Mouse (Mus musculus): ENCODE measurements around the gene Tia1. TPM values are rescaled to one million over a fixed set of nuclear protein-coding genes. Genes with fewer than 3 reads are reported as not detected.

Gene Tia1
- polyA plus RNA-seq, 1 experiment from 2014 or later = 110 TPM

GRCm38 (mm10) chr6:86404996-86405395 lies 977 bp downstream of the Tia1 start:
- whole genome bisulfite sequencing = under 1% methylated on average over 11 of the region's 11 CpGs
- no peak for ATAC-seq

GRCm38 (mm10) chr6:86406306-86406705 lies 2.3 kb downstream of the Tia1 start:
- peaks cover 5% of the 10 kb centered on the region for H3K4me1 ChIP-seq (ENCODE audit: control insufficient read depth, insufficient read depth, low read length)
- H3K9me3 ChIP-seq (ENCODE audit: control insufficient read depth, low read length) = no peaks in the 10 kb centered on the region
- no peak overlapping the region for H3K27ac ChIP-seq (ENCODE audit: low read length)
- no peak overlapping the region for H3K4me2 ChIP-seq (ENCODE audit: low read depth, low read length)
- H3K4me3 ChIP-seq (ENCODE audit: low read length) = no peak overlapping the region
- H3K36me3 ChIP-seq (ENCODE audit: control insufficient read depth, insufficient read depth, low read length) = no peaks in the 10 kb centered on the region; the same call in 1 of the 2 replicates
- H3K27me3 ChIP-seq (replicated peaks; ENCODE audit: control insufficient read depth, insufficient read depth, low read length) = no peaks in the 10 kb centered on the region
- no peak overlapping the region for H3K9ac ChIP-seq (ENCODE audit: low read depth, low read length)
- ATAC-seq = no peak

More at GRCm38 (mm10) chr6:86404996-86405395, 977 bp downstream of the Tia1 start:
- Histone ChIP-seq H3K27me3 (replicated peaks; ENCODE audit: control insufficient read depth, insufficient read depth, low read length) (no peaks in the 10 kb centered on the region), H3K4me3 (ENCODE audit: low read length) (peak overlapping the region; percentile 85), H3K36me3 (ENCODE audit: control insufficient read depth, insufficient read depth, low read length) (no peaks in the 10 kb centered on the region; the same call in 1 of the 2 replicates), H3K9ac (ENCODE audit: low read depth, low read length) (peak overlapping the region; percentile 99), H3K27ac (ENCODE audit: low read length) (peak overlapping the region; percentile 100), H3K9me3 (ENCODE audit: control insufficient read depth, low read length) (no peaks in the 10 kb centered on the region), H3K4me2 (ENCODE audit: low read depth, low read length) (peak overlapping the region; percentile 52), H3K4me1 (ENCODE audit: control insufficient read depth, insufficient read depth, low read length) (peaks cover 5% of the 10 kb centered on the region)

- H3K36me3 ChIP-seq (ENCODE audit: control insufficient read depth, insufficient read depth, low read length) = peaks cover 11% of the 10 kb centered on the region
- H3K27ac ChIP-seq (ENCODE audit: low read length) = no peak overlapping the region
- H3K27me3 ChIP-seq (replicated peaks; ENCODE audit: control insufficient read depth, insufficient read depth, low read length) = no peaks in the 10 kb centered on the region
- 92% methylated on average over 6 of the region's 6 CpGs for WGBS
- no peak overlapping the region for H3K9ac ChIP-seq (ENCODE audit: low read depth, low read length)
- no peak overlapping the region for H3K4me2 ChIP-seq (ENCODE audit: low read depth, low read length)
- H3K4me3 ChIP-seq (ENCODE audit: low read length) = no peak overlapping the region
- ATAC-seq = no peak
- no peaks in the 10 kb centered on the region for H3K4me1 ChIP-seq (ENCODE audit: control insufficient read depth, insufficient read depth, low read length)
- no peaks in the 10 kb centered on the region for H3K9me3 ChIP-seq (ENCODE audit: control insufficient read depth, low read length)
These were observed 14.7 kb downstream of the Tia1 start for GRCm38 (mm10) chr6:86418711-86419110.

GRCm38 (mm10) chr6:86419239-86419638 lies 15.2 kb downstream of the Tia1 start:
- H3K9ac ChIP-seq (ENCODE audit: low read depth, low read length) = no peak overlapping the region
- H3K36me3 ChIP-seq (ENCODE audit: control insufficient read depth, insufficient read depth, low read length) = peaks cover 11% of the 10 kb centered on the region
- H3K4me3 ChIP-seq (ENCODE audit: low read length) = no peak overlapping the region
- no peaks in the 10 kb centered on the region for H3K27me3 ChIP-seq (replicated peaks; ENCODE audit: control insufficient read depth, insufficient read depth, low read length)
- H3K27ac ChIP-seq (ENCODE audit: low read length) = no peak overlapping the region
- no peak for ATAC-seq
- H3K9me3 ChIP-seq (ENCODE audit: control insufficient read depth, low read length) = no peaks in the 10 kb centered on the region
- no peak overlapping the region for H3K4me2 ChIP-seq (ENCODE audit: low read depth, low read length)
- no peaks in the 10 kb centered on the region for H3K4me1 ChIP-seq (ENCODE audit: control insufficient read depth, insufficient read depth, low read length)
- 88% methylated on average over 3 of the region's 3 CpGs for WGBS

GRCm38 (mm10) chr6:86420491-86420890 lies 16.5 kb downstream of the Tia1 start:
- 75% methylated on average over 6 of the region's 6 CpGs for WGBS
- ATAC-seq = no peak
- H3K27ac ChIP-seq (ENCODE audit: low read length) = no peak overlapping the region
- no peak overlapping the region for H3K4me2 ChIP-seq (ENCODE audit: low read depth, low read length)
- no peaks in the 10 kb centered on the region for H3K27me3 ChIP-seq (replicated peaks; ENCODE audit: control insufficient read depth, insufficient read depth, low read length)
- no peaks in the 10 kb centered on the region for H3K9me3 ChIP-seq (ENCODE audit: control insufficient read depth, low read length)
- H3K4me3 ChIP-seq (ENCODE audit: low read length) = no peak overlapping the region
- no peaks in the 10 kb centered on the region for H3K4me1 ChIP-seq (ENCODE audit: control insufficient read depth, insufficient read depth, low read length)
- H3K36me3 ChIP-seq (ENCODE audit: control insufficient read depth, insufficient read depth, low read length) = peaks cover 13% of the 10 kb centered on the region
- no peak overlapping the region for H3K9ac ChIP-seq (ENCODE audit: low read depth, low read length)

GRCm38 (mm10) chr6:86426358-86426757 lies 22.3 kb downstream of the Tia1 start, which contains the start of gene Gm44790:
TSS of gene Gm44790 (plus strand) at chr6:86426658.
- Histone ChIP-seq H3K27ac (ENCODE audit: low read length) (no peak within 1 kb of the TSS), H3K9ac (ENCODE audit: low read depth, low read length) (no peak within 1 kb of the TSS), H3K4me2 (ENCODE audit: low read depth, low read length) (no peak within 1 kb of the TSS), H3K27me3 (replicated peaks; ENCODE audit: control insufficient read depth, insufficient read depth, low read length) (no peaks in the 10 kb centered on the region), H3K36me3 (ENCODE audit: control insufficient read depth, insufficient read depth, low read length) (peaks cover 24% of the 10 kb centered on the region; the same call in 1 of the 2 replicates), H3K9me3 (ENCODE audit: control insufficient read depth, low read length) (no peaks in the 10 kb centered on the region), H3K4me1 (ENCODE audit: control insufficient read depth, insufficient read depth, low read length) (no peaks in the 10 kb centered on the region), H3K4me3 (ENCODE audit: low read length) (no peak within 1 kb of the TSS)
- WGBS = 94% methylated on average over 1 of the region's 1 CpGs
- no peak for ATAC-seq

- Histone ChIP-seq H3K4me1 (ENCODE audit: control insufficient read depth, insufficient read depth, low read length) (no peaks in the 10 kb centered on the region), H3K36me3 (ENCODE audit: control insufficient read depth, insufficient read depth, low read length) (peaks cover 22% of the 10 kb centered on the region), H3K27ac (ENCODE audit: low read length) (no peak overlapping the region), H3K4me3 (ENCODE audit: low read length) (no peak overlapping the region), H3K9ac (ENCODE audit: low read depth, low read length) (no peak overlapping the region), H3K27me3 (replicated peaks; ENCODE audit: control insufficient read depth, insufficient read depth, low read length) (no peaks in the 10 kb centered on the region), H3K9me3 (ENCODE audit: control insufficient read depth, low read length) (no peaks in the 10 kb centered on the region), H3K4me2 (ENCODE audit: low read depth, low read length) (no peak overlapping the region)
- 96% methylated on average over 3 of the region's 3 CpGs for WGBS
- no peak for ATAC-seq
These were observed 27.5 kb downstream of the Tia1 start for GRCm38 (mm10) chr6:86431531-86431930.

GRCm38 (mm10) chr6:86433696-86434095 lies 29.7 kb downstream of the Tia1 start:
- 86% methylated on average over 1 of the region's 1 CpGs for WGBS
- no peak for ATAC-seq
- Histone ChIP-seq H3K27me3 (replicated peaks; ENCODE audit: control insufficient read depth, insufficient read depth, low read length) (no peaks in the 10 kb centered on the region), H3K9ac (ENCODE audit: low read depth, low read length) (no peak overlapping the region), H3K9me3 (ENCODE audit: control insufficient read depth, low read length) (no peaks in the 10 kb centered on the region), H3K4me3 (ENCODE audit: low read length) (no peak overlapping the region), H3K4me2 (ENCODE audit: low read depth, low read length) (no peak overlapping the region), H3K36me3 (ENCODE audit: control insufficient read depth, insufficient read depth, low read length) (peaks cover 9% of the 10 kb centered on the region; the same call in 1 of the 2 replicates), H3K27ac (ENCODE audit: low read length) (peak overlapping the region; percentile 42; the same call in 1 of the 2 replicates), H3K4me1 (ENCODE audit: control insufficient read depth, insufficient read depth, low read length) (peaks cover 2% of the 10 kb centered on the region; the same call in 1 of the 2 replicates)

- Histone ChIP-seq H3K9ac (ENCODE audit: low read depth, low read length) (peak overlapping the region; percentile 92), H3K4me2 (ENCODE audit: low read depth, low read length) (peak overlapping the region; percentile 62), H3K36me3 (ENCODE audit: control insufficient read depth, insufficient read depth, low read length) (peaks cover 4% of the 10 kb centered on the region; the same call in 1 of the 2 replicates), H3K27ac (ENCODE audit: low read length) (peak overlapping the region; percentile 98), H3K27me3 (replicated peaks; ENCODE audit: control insufficient read depth, insufficient read depth, low read length) (no peaks in the 10 kb centered on the region), H3K4me3 (ENCODE audit: low read length) (peak overlapping the region; percentile 93), H3K4me1 (ENCODE audit: control insufficient read depth, insufficient read depth, low read length) (peaks cover 8% of the 10 kb centered on the region; the same call in 1 of the 2 replicates), H3K9me3 (ENCODE audit: control insufficient read depth, low read length) (no peaks in the 10 kb centered on the region)
- peak; percentile 71 for ATAC-seq
- WGBS = 1% methylated on average over 14 of the region's 14 CpGs
These were observed 33.7 kb downstream of the Tia1 start for GRCm38 (mm10) chr6:86437711-86438110.

Data from intestine, embryonic 16.5 days (tissue).